Mouse (Mus musculus) bone marrow macrophage, adult 2 months (primary cell): ENCODE data around the gene Gm20662.

Experiments
- CTCF ChIP-seq: IDR thresholded peaks from 2 replicates; pipeline ENCODE4 v1.5.1; 2012; ENCODE audit warnings: low read depth, mild to moderate bottlenecking, low read length, moderate library complexity
- POLR2A ChIP-seq: IDR thresholded peaks from 2 replicates; pipeline ENCODE4 v1.6.1; 2012; ENCODE audit warnings: mild to moderate bottlenecking, low read depth, low read length, borderline replicate concordance

DNA sequence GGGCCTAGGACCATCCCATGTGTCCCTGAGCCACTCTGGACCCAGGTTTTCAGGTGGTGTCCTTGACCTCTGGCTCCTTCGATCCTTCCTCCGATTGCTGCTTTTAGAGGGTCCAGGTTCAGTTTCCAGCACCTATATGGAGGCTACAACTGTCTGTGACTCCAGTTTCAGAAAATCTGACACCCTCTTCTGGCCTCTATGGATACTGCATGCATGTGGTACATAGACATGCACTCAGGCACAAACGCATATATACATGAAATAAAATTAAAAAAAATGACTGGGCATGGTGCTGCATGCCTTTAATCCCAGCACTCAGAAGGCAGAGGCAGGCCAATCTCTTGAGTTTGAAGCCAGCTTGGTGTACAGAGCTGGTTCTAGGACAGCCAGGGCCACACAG is 31.7 kb downstream of the Gm20662 start:
- TF ChIP-seq CTCF, result no peak
- TF ChIP-seq POLR2A, result no peak
